8 mouse cellular contexts compared by ENCODE assay signal in the genomic region with DNA sequence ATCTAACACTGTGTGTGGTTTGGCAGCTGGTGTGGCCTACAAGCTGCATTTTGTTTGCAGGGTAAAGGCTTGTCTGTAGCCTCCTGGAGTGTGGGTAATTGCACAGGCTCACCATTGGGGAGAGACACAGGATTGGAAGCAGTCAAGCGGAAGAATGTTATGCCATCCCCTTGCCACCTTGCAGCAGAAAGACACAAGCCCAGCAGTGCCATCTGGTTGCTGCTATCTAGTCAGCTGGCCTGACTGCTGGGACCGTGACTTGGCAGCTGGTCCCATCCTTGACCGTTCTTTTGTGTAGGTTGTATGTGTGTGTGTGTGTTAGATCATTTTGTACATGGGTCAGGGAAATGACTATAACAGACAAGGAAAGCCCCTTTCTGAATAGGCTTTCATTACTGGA. TPM values are rescaled to one million over a fixed set of nuclear protein-coding genes. Genes with fewer than 3 reads are reported as not detected.
DNase-seq lines count a peak whose midpoint lies in the region; ATAC-seq and TF ChIP-seq lines count a peak whose summit lies in the region.

No protein-coding gene starts in this region.

- H3K9ac ChIP-seq in heart, adult 2 months (ENCODE audit: low read depth, low read length), result no peak overlapping the region

- no peaks in the 10 kb centered on the region for H3K4me1 ChIP-seq in heart, adult 2 months (ENCODE audit: control insufficient read depth, insufficient read depth, low read length)

- TF ChIP-seq POLR2A in heart, adult 2 months (IDR thresholded peaks at IDR 0.05; ENCODE audit: insufficient read depth, low read depth, low read length), result no peak

- 50% methylated on average over 3 of the region's 3 CpGs for whole genome bisulfite sequencing in heart, adult 2 months

- intact Hi-C loops in heart, adult 2 months (cut with DNase I), result no loop called here
- intact Hi-C loops in heart, postnatal 14 days (cut with DNase I), result no loop called here
- intact Hi-C loops in left cerebral cortex, adult 2 months (cut with DNase I), result loop anchor here (10.0 kb wide), 1 partner anchor 541 kb away; no protein-coding TSS in a partner anchor

- H3K27me3 ChIP-seq in heart, adult 2 months (ENCODE audit: control insufficient read depth, insufficient read depth, low read length), result no peaks in the 10 kb centered on the region

- TF ChIP-seq CTCF in heart, adult 2 months (IDR thresholded peaks at IDR 0.05), result peak; percentile 15; the same call in 1 of the 2 replicates
- peak; percentile 32 for TF ChIP-seq CTCF in left cerebral cortex, adult 2 months (IDR thresholded peaks at IDR 0.05)

- H3K27ac ChIP-seq in heart, adult 2 months, result no peak overlapping the region
- H3K27ac ChIP-seq in left cerebral cortex, adult 2 months, result peak overlapping the region; percentile 67

- H3K79me2 ChIP-seq in heart, adult 2 months (replicated peaks; ENCODE audit: control insufficient read depth, insufficient read depth, low read length), result no peaks in the 10 kb centered on the region

- TF ChIP-seq EP300 in heart, adult 2 months (IDR thresholded peaks at IDR 0.05; ENCODE audit: insufficient read depth, low read depth, low read length), result no peak

- H3K4me3 ChIP-seq in heart, adult 2 months, result no peak overlapping the region
- H3K4me3 ChIP-seq in left cerebral cortex, adult 2 months, result no peak overlapping the region

- peaks cover 2% of the 10 kb centered on the region for H3K36me3 ChIP-seq in heart, adult 2 months (ENCODE audit: control insufficient read depth, insufficient read depth, low read length)

- DNase-seq in heart, adult 2 months, result no peak
- DNase-seq in heart, postnatal 14 days, result no peak
- peak; percentile 24 to 36 for DNase-seq in left cerebral cortex, adult 2 months (ENCODE audit: extremely low spot score in 1 of 2, low spot score in 2 of 2)
- peak; percentile 48 to 58 for DNase-seq in right cerebral cortex, adult 2 months (ENCODE audit: low spot score in 2 of 2)
- DNase-seq in lung, postnatal 25 days (ENCODE audit: low spot score), result no peak
- no peak for DNase-seq in adrenal gland, adult 18-20 months (ENCODE audit: low spot score in 2 of 2)
- DNase-seq in adrenal gland, postnatal 10 days, result no peak

- ATAC-seq in frontal cortex, adult (ENCODE audit: low TSS enrichment), result peak; percentile 92

RNA-seq across cellular contexts. Expression of a gene that starts 33.9 kb away (rescaled TPM):
- 10 to 100 TPM; 56.2 to 58.7 TPM for total RNA-seq in heart, adult 2 months (2021)
- polyA plus RNA-seq in heart, adult 2 months (2012; rRNA removed), result 19.9 and 35.8 TPM in 2 replicates
- total RNA-seq in heart, postnatal 14 days (2021), result 10 to 100 TPM; 65.8 to 67.4 TPM
- total RNA-seq in left cerebral cortex, adult 2 months (2021), result 100 to 1,000 TPM; 129 to 136 TPM
- total RNA-seq in adrenal gland, adult 18-20 months (2021), result 10 to 100 TPM; 83.7 to 97.8 TPM
- total RNA-seq in adrenal gland, postnatal 10 days (2021), result 10 to 100 TPM; 78.0 to 83.9 TPM

Comparison
In these comparisons a context has a peak if more than half of its experiments do, and no peak if none do; other contexts are left out.
1. DNase-seq: peak in left cerebral cortex, adult 2 months (2 of 2) and right cerebral cortex, adult 2 months (2 of 2); none in heart, adult 2 months (0 of 2), heart, postnatal 14 days (0 of 2), lung, postnatal 25 days (single experiment), adrenal gland, adult 18-20 months (0 of 2) and adrenal gland, postnatal 10 days (single experiment).